Mouse (Mus musculus): ENCODE measurements around the gene Pdxk.
"Not testable (repeated sequence)": the region's sequence is repeated elsewhere in the genome, so short reads cannot be mapped to it uniquely, and the experiment has no call there.

Pdxk gene

DNA sequence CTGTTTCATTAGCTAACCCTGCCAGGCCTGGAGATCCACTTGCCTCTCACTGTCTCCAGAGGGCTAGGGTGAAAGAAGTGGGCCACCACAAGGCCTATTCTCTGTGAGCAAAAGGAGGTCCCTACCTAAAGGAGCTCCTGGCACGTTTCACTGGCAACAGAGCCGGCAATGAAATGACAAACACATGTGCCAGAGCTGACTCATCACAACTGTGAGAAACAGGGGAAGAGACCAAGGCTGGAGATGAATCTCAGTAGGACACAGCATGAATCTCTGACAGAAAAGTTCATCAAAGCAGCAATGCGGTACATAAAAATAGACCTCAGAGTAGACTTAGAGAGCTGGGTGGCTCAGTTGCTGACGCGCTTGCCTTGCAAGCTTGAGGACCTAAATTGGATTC is 46.9 kb downstream of the Pdxk start:
- in situ Hi-C loops (cut with MboI), result no loop called here

DNA sequence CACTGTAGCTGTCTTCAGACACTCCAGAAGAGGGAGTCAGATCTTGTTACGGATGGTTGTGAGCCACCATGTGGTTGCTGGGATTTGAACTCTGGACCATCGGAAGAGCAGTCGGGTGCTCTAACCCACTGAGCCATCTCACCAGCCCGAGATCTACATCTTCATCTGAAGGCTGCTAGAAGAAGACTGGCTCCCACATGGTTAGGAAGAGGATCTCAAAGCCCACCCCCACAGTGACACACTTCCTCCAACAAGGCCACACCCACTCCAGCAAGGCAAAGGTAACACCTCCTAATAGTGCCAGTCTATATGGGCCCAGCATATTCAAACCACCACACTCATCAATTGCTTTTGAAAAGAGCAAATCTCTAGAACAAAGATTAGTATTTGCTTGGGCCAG is 49.8 kb downstream of the Pdxk start:
- in situ Hi-C loops (cut with MboI), result not testable (repeated sequence)

DNA sequence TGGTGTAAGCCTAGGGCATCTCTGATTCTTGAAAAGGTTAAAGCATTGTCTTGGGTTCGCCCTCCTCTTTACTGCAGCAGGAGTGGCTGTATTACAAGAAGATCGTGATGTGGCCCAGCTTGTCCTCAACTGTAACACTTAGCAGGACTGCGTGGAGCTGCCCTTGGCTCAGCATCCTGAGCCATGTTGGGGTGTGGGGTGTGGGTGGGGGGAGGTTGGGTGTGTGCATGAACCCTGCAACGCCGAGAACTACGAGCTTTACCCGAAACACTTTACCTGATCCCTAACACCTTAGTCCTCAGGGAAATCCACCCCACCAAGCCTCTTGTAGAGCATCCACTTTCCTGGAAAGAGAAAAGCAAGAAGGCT is 51.6 kb downstream of the Pdxk start:
- in situ Hi-C loops (cut with MboI), result no loop called here

DNA sequence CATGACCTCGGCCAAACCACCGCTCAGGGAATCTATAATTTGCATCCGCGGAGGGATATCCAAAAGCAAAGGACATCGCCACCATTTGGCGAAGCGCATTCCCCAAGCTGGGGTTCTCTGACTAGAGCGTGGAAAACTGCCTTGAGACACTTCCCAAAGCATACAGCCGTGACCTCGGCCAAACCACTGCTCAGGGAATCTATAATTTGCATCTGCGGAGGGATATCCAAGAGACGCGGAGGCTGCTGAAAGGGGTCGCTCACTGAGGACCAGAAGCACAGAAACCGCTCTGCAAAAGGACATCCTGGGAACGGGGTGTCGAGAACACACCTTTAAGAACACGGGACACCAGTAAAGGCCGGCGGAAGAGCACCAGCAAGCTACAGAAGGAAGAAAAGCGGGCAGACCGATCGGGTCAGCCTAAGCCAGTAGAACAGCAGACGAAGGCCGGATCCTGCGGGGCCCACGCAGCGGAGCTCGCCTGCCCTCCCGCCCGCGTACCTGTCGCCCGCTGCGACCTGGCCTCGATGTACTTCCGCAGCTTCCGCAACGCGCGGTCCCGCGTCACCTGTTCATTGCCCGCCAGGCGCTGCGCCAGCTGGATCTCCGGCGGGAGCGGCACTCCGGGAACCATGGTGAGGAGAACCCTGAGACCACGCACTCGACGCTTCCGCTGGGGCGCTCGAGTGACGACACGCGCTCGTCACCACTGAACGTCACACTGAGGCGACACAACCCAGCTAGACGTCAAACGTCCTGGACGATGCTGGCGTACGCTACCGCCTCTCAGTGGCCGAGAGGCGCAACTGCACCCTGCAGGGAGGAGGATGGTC is 52.2 kb downstream of the Pdxk start, which contains the start of gene Rrp1:
Gene Rrp1 (minus strand): TSS at position 725 of the 833 bp plus-strand sequence.
- in situ Hi-C loops (cut with MboI), result no loop called here

DNA sequence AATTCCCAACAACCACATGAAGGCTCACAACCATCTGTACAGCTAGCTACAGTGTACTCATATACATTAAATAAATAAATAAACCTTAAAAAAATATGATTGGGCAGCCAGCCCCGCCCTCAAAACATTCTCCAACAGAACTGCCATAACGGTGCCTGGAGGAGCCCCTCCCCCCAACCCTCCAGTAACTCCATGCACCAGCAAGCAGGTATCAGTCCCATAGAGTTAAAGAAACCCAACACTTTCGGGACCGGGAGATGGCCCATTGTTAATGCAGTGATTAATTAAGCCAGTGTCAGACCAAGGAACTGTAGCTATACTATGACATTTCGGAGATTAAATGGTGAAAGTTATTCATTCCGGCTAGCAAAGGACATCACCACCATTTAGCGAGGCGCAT is 52.9 kb downstream of the Pdxk start:
- in situ Hi-C loops (cut with MboI), result no loop called here

DNA sequence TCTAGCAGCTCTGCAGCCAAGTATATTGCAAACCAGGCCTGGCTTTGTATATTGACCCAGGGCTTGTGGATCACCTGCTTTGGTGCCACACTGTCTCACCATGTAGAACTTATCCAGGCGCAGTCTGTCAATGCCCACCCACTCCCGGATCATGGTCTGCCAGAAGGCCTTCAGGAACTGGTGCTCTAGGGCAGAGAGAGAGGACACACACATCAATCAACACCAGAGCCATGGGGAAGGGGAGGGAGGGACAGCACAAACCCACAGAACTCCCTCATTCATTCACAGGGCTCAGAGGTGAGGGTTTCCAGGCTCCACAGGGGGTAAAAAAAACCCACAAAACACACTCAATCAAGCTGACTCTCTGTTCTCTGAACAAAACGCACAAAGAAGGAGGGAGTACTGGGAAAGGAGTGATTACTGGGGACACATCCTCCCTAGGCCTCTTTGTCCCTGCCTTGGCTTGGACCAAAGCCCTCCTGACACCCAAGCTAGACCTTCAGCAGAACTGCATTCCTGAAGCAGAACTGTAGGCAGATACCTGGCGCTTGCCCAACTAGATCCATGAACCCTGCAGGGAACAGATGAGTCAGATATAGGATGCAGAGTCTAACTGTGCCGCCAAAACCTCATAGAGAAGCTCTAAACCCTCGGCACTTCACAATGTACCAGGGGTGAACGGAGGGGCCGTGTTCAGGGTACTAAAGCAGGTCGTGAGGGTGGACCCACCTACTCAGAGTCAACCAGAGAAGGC is 55.6 kb downstream of the Pdxk start:
- in situ Hi-C loops (cut with MboI), result no loop called here

DNA sequence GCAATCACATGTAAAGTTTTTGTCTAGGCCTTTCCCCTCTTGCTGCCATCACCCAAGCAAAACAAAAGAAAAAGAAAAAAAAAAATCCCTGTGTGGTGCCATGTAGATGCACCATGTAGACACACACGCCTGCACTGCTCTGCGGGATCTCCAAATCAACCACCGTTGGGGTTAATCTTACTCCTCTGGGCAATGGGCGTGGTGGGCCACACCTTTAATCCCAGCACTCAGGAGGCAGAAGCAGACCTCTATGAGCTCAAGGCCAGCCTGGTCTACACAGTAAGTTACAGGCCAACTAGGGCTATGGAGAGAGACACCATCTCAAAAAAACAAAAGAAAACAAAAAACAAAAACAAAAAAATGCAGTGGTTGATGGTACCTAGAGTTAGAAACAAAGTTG is 57.6 kb downstream of the Pdxk start:
- in situ Hi-C loops (cut with MboI), result no loop called here

DNA sequence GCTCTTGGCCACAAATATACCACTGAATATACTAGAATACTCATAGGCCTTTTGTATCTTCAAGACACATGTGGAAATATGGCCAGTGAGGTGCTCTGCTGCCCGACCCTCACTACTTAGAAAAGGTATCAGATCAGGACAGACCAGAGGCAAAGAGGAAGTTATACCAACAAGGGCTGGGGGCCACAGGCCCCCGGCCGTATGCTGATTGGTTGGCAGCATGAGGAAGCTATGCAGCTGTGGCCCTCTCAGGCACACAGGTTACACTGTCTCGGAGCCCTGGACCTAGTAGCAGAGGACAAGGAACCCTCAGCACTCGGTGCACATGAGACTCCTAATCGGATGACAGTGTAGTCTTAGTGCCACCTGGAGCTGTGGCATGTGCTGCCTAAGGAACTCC is 58.6 kb downstream of the Pdxk start:
- in situ Hi-C loops (cut with MboI), result no loop called here

DNA sequence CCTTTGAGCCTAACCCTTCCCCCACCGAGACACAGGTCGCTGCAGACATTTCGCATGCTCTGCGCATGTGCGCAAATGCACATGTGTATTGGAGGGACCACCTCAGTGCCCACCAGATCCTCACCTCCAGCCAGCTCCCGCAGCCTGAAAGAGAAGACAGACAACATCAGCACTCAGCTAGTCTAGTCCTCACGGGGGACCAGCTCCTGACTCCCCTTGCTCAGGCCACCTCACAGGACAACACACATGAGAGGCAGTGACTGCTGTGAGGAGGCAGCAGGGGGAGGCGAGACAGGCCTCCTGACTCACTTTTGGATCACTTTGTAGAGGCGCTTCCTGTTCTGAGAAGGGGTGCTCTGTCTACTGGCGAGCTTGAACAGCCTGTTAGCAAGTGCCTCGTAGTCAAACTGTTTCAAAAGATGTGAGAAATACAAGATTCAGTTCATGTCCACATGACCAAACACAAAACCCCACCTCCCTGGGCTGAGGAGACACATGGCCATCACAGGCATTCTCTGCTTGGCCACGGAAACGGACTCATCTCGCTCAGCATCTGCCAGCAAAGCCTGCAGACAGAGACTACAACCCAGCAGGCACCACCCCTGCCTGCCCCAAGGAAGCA is 62.4 kb downstream of the Pdxk start:
- in situ Hi-C loops (cut with MboI), result no loop called here

DNA sequence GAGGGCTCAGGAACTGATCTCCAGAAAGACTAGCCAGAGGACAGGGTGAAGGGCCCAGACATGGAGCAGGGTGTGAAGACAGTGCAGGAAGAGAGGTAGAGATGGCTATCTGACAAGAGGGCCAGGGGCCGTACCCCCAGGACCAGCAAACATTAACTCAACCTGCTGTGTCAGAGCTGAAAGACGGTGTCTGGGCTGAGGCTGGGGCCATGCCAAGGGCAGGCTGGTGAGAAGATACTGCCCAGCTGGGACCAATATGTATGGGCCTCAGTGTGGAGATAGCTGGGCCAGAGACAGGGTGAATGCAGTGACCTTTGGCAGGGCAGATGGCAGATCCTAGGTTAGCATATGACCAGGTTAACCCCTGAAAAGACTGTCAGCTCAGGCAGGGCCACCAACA is 63.6 kb downstream of the Pdxk start:
- in situ Hi-C loops (cut with MboI), result no loop called here

DNA sequence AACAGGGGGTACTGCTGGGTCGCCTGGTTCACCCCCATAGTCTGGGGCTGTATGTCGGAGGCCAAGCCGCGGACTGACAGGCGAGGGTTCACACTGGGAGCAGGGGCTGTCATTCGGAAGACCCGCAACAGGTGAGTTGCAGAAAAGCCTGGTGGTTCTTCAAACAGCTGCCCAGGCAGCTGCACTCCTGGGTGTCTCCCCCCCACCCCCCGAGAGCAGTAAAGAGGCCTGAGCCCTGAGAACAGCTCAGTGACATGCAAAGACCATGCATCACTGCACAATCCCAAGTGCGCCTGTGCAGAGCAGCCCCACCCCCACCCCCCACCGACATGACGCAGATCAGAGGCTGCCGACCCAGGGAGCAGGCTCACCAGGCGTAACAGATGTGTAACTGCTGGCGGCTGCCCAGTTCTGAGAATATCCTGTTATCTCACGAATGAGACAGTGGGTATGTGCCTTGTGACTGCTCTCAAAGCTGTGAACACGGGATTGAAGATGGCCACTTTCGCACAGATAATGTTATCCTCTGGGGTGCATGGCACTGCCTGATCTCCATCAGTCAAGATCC is 65.6 kb downstream of the Pdxk start:
- in situ Hi-C loops (cut with MboI), result loop anchor here (10.0 kb wide), 1 partner anchor 114 kb away; no protein-coding TSS in a partner anchor

DNA sequence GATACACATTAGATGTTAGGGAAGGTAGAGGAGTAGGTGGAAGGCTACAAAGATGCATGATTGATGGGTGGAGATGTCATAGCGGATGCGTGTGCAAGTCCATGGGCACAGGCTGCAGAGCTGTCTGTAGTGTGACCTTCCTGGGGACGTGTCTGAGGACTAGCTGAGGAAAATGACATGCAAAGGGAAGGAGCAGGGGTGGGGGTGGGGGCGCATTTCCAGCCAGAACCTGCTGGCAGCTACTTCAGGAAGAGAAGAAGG is 68.2 kb downstream of the Pdxk start:
- in situ Hi-C loops (cut with MboI), result loop anchor here (10.0 kb wide), 1 partner anchor 112 kb away; no protein-coding TSS in a partner anchor

DNA sequence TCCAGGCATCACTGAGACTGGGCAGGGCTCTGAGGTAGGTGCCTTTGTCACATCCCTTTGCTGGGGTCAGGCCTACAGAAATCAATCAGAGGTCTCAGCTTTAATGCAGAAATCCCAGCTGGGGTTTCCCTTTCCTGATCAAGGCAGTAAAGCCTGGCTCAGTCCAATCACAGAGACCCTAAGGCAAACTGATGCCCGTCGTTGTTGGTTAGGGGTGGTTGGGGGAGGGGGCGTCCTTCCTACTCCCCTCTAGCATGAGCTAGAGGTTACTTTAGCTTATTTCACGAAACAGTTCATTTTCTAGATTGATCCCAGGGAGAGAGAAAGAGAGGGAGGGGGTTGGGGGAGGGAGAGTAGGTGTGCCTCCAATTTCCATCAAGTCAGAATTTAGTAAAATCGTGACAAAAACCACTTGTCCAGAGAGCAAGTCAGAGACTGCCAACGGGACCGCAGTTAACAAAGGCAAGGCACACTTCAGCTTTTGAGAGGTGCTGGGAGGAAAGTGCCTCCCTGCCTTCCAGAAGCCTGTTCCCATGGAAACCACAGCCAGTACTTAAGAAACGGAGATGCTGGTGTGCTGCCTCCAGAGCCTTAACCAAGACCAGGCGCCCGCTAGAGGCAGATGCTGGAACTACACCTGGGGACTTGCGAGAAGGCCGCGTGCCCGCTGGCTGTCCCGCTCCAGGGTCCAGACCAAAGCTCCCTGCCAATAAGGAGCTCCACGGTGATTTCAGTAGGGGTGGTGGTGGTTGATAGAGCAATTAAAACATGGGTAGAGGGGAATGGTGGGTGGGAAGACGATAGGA is 68.8 kb downstream of the Pdxk start:
- in situ Hi-C loops (cut with MboI), result loop anchor here (10.0 kb wide), 1 partner anchor 111 kb away; no protein-coding TSS in a partner anchor

DNA sequence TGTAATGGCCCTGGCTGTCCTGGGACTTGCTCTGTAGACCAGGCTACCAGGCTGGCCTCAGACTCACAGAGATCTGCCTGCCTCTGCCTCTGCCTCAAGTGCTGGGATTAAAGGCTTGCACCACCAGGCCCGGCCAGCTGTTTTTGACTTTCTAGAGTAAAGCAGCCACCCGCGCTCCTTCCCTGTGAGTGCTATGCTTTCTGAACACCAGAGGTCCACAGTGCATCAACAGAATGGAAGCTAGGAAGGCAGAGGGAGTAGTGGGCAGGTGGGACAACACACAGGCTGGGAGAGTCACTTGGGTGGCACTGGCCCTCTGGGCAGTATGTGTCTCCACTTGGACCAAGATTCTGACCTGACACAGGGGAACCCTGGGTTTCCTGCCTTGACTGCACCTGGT is 69.4 kb downstream of the Pdxk start:
- in situ Hi-C loops (cut with MboI), result loop anchor here (10.0 kb wide), 1 partner anchor 111 kb away; no protein-coding TSS in a partner anchor

DNA sequence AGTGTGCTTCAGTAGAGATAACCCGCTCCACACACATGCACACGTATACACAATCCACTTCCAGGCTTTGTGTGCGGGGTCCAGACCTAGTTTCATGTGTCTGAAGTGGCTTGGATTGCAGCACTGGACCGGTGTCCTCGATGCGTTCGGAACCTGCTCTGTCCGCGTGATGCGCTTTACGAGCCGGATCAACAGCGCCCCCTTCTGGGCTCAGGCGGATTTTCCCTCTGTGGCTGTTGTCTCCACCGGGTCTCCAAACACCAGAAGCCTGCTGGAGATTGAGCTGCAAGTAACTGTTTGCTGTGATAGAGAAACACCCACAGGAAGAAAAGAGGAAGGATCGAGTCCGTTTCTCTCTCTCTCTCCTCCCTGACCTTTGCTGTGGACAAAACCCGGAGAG is 72.7 kb downstream of the Pdxk start:
- in situ Hi-C loops (cut with MboI), result loop anchor here (10.0 kb wide), 1 partner anchor 107 kb away; no protein-coding TSS in a partner anchor

DNA sequence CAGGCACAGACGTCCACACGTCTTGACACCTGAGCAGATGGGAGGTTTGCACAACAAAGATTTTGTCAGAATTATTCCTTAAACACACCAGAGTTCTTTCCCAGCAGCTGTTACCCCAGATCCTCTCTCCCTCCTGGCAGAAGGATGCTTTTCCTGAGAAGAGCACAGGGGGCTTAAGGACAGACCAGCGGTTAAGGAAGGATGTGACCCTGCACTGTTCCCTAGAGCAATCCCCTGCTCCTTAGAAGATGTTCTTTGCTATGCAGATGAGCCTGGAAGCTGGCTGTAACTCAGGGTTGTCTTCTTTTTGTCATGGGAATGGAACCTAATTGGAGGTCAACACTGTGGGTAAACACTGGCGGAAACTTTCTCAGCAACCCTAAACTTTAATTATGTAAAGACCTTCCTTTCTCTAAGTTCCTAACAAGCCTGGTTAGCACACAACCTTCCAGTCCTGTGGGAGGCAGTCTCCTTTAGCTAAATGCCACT is 73.7 kb downstream of the Pdxk start:
- in situ Hi-C loops (cut with MboI), result loop anchor here (10.0 kb wide), 1 partner anchor 106 kb away; no protein-coding TSS in a partner anchor

DNA sequence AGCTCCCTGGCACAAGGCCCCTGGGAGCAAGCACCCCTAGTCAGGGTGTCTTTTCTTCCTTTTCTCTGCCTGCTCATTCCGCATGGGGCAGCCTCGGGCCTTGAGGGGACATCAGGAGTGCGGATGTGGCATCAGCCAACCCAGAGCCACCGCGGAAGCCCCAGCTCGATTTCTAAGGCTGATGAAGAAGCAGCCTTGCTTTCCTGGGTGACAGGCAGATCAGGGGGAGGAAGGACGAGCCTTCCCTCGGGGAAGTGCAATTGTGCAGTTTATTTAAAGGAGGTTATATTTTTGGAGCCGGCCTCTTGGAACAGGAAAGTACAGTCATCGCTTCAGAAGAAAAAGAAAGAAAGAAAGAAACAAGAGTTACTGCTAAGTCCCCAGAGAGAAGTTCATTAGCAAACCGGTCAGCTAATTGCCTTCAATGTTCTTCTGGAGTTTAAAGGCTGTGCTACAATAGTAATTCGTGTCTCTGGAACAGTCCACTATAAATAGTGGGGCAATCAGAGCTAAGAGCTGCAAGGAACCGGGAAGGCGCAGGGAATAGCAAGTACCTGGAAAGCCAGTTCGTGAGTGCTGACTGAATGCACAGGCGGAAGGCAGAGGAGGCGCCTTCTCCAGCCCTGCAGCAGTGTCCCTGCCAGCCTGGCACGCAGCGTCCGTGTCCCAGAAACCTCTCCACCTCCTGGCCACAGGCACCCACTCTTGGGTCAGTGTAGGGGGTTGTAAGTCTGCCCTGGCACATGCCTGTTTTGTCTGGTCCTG is 76.4 kb downstream of the Pdxk start:
- in situ Hi-C loops (cut with MboI), result no loop called here
